Mouse (Mus musculus) left cerebral cortex, postnatal 25 days (tissue): ENCODE data around the gene Bcam. TPM values are rescaled to one million over a fixed set of nuclear protein-coding genes. Genes with fewer than 3 reads are reported as not detected.

ENCODE experiments used
- DNase-seq, 2 experiments: peaks; one replicate each; pipeline ENCODE4 v3.0.0; 2022; ENCODE audit warnings: low spot score in 2 of 2, mixed read lengths in 1 of 2
- intact Hi-C: fragments of 180-260 bp; cut with DNase I; formaldehyde crosslinking; loops from one replicate; pipeline ENCODE4 v1.15.1; 2025
- total RNA-seq, 2 experiments: library from RNA; stranded (reverse); gene quantifications; 2 replicates each; pipeline ENCODE4 v1.2.3; 2021

Bcam gene
- total RNA-seq, 2 experiments from 2014 or later = 10.4 to 12.5 TPM

DNA sequence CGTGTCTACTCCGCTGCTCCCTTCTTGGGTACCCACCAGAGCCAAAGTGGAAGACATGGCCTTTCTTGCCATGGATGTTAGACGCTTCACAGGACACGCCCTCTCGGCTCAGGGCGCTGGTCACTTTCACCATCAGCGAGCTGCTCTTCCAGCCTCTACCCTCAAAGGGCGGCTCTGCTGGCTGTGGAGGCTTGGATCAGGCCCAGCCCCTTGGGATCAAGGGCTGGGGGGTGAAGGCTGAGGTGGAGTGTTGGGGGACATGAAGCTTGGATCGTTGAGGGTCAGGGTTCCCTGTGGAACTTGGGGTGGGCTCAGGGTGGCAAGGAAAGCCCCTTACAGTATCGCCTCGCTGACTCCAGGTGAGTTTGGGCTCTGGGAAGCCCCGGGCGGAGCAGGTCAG is 12.2 kb downstream of the Bcam start:
- DNase-seq = no peak
- intact Hi-C loops = no loop called here

DNA sequence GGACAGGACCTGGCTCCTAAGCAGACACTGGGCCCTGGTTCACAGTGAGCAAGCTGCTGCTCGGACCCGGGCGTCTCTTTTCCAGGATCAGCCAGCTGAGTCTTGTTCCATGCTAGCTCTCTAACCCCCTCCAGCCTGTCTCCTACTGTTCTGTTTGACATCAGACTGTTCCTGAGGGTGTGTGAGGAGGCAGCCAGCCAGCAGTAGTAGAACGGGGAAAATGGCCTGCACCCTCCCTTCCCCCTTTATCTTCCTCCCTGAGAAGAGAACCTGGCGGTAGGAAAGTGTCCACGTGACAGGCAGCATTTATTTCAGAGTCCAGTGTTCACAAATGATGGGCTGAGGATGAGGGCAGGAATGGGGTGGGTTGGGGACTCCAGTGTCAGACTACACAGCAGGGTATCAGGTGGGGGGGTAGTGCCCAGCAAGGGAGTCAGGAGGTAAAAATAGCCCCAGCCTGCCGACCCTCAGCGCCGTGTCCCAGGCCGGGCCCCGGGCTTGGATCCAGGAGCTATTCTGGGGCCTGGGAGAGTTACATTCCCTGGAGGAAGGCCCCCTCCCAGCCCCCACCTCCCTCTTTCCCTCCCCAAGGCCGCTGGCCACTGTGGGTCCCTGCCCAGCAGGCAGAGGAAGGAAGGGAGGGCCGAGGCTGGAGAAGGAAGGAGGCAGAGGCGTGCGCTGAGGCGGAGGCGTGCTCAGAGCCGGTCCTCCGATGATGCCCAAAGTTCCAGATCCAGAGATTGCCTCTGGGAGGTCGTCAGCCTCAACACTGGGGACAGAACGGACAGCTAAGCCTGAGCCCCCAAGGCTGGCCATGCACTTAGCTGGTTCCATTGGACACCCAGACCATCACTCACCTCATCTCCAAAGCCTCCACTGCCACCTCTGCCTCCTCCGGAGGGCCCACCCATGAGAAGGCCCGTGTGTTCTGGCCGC is 14.7 kb downstream of the Bcam start:
- intact Hi-C loops = no loop called here
- DNase-seq = no peak

DNA sequence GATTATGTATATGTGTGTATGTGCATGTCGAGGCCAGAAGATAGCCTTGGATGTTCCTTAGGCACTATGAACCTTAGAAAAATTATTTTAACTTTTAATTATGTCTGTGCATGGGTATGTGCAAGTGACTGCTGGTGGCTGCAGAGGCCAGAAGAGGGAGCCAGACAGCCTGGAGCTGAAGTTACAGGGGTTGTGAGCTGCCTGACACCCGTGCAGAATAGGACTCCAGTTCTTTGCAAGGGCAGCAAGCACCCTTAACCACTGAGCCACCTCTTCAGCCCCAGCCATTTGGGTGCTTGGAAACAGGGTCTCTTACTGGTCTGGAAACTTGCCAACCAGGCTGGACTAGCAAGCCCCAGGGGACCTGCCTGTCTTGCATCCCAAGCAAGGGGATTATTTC is 15.8 kb downstream of the Bcam start:
- intact Hi-C loops = no loop called here
- no peak for DNase-seq

DNA sequence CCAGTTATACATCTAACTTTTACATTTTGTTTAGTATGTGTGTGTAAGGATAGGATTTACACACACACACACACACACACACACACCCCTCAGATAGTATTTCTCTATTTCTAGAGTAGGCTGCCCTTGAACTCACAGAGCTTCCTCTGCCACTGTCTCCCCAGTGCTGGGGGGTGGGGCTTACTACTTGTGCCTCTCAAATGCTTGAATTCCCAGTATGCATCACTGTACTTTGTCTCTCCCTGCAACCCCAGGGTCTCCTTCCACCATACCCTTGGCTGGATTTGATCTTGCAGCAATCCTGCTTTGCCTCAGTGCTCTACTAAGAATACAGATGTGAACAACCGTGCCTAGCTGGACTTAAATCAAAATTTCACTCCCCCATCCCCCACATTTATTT is 16.8 kb downstream of the Bcam start:
- DNase-seq = no peak
- intact Hi-C loops = no loop called here

DNA sequence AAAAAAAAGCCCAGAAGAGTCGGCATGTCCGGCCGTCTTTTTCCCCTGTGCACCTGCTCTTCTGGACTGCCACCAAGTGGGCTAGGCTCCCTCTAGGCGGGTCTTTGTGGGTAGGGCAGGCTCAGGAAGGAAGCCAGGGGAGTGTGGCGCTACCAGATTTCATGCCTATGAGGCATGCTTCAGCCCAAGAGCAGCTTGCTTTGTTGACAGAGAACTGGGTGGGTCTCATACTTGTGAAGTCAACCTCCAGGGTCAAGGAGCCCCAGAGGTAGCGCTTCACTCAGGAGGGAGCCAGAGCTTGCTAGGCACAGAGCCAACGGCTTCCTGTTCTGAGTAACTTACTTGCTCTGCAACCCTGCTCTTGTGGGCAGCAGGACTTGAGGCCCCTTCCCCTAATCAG is 17.2 kb downstream of the Bcam start:
- DNase-seq = no peak
- intact Hi-C loops = no loop called here

DNA sequence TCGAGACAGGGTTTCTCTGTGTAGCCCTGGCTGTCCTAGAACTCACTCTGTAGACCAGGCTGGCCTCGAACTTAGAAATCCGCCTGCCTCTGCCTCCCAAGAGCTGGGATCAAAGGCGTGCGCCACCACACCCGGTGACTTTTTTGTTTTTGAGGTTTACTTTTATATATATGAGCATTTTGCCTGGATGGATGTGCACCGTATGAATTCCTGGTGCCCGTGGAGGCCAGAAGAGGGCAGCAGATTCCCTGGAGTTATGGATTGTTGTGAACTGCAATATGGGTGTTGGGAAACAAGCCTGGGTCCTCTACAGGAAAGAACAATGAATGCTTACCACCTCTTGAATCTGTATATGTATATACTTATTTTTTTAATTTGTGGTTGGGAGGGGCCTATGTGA is 18.2 kb downstream of the Bcam start:
- no peak for DNase-seq
- intact Hi-C loops = no loop called here

DNA sequence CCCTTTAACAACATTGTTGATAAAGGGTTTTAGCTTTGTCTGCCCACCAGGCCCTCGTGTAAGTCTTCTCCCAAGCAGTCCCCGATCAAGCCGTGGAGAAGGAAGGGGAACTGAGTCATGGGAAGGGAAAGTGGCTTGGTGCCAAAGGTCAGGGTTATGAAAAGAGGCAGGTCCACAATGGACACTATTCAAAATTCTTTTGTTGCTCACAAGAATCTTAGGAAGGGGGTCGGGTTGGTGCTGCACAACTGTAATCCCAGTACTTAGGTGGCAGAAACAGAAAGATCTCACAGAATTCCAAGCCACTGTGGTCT is 19.8 kb downstream of the Bcam start:
- intact Hi-C loops = no loop called here

DNA sequence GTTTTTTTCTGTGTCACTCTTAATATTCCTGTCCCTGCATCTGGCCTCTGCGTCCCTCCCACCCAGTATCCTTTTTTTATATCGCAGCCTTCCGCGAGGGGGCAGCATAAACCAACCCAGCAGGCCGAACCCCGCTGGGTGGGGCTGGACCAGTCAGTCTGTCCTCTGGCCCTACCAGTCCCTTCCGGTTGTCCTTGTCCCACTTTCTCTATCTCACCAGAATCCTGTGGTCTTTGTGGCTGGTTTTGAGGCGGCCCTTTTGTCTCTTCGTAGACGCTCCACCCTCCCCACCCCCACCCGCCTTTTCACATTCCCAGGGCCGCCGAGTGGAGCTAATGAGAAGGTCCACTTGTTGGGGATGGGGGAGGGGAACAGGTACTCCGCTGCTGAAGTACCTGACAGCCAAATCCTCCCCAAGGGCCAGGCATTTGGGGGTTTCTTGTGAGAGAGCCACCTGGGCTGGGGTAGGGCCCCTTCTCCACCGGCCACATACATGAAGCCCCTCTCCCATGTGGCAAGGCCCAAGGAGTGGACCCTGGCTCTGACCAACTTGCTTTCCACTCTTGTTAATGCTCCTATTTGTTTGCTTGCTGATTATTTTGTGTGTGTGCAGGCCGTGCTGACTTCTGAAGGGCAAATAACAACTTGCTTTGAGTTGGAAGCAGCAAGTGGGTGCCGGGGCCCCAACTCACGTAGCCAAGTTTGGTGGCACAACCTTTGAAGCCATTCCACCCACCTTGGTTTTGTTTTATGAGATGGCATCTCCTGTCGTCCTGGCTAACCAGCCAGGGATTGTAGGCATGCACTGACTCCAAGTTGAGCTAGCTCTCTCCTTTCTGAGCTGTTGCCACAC is 20.4 kb downstream of the Bcam start, which contains the start of gene Nectin2:
Nectin2 (minus strand) TSS at position 267 of the 853 bp plus-strand sequence.
- intact Hi-C loops = loop anchor here (1.0 kb wide), 2 partner anchors 34 to 40 kb away; no protein-coding TSS in a partner anchor

More for the DNA sequence above, 19.8 kb downstream of the Bcam start:
- DNase-seq = no peak

DNA sequence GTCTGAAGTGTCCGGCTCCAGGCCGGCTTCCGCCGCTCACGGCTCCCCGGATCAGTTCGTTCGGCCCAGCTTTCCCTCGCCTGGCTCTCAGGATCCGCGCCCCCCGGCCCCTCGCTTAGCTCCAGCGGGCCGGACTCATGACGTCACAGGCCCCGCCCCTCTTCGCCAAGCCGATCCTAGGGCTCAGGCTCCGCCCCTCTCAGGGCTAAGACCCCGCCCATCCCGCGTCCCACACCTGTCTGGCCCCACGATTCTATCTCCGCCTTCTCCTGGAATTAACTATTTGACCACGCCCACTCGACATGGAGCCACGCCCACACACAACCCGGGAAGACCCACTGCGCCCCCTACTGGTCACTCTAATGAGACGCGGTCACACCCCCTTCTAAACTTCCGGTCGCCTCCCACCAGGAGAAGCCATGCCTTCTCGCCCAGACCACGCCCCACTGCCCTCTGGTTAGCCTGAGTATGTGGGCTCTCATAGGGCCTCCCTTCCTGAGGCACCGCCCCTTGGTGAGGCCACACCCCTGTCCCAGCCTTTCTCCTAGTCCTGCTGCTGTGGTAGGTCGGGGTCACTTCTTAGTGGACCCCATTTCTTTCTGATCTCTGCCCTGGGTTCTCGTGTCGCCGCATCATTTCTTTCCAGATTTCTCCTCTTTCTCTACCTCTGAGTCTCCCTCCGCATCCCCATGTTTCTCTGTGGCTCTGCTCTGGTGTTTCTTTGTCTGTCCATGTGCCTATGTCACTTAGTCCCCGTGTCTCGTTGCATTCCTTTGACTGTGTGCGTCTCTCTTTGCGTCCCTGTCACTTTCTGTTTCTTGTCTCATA is 21.2 kb downstream of the Bcam start:
- peak; percentile 91 to 94 for DNase-seq
- intact Hi-C loops = loop anchor here (1.0 kb wide), 2 partner anchors 33 to 41 kb away; no protein-coding TSS in a partner anchor

More for the DNA sequence above, 20.4 kb downstream of the Bcam start, which contains the start of gene Nectin2:
- DNase-seq = peak; percentile 71 to 79

DNA sequence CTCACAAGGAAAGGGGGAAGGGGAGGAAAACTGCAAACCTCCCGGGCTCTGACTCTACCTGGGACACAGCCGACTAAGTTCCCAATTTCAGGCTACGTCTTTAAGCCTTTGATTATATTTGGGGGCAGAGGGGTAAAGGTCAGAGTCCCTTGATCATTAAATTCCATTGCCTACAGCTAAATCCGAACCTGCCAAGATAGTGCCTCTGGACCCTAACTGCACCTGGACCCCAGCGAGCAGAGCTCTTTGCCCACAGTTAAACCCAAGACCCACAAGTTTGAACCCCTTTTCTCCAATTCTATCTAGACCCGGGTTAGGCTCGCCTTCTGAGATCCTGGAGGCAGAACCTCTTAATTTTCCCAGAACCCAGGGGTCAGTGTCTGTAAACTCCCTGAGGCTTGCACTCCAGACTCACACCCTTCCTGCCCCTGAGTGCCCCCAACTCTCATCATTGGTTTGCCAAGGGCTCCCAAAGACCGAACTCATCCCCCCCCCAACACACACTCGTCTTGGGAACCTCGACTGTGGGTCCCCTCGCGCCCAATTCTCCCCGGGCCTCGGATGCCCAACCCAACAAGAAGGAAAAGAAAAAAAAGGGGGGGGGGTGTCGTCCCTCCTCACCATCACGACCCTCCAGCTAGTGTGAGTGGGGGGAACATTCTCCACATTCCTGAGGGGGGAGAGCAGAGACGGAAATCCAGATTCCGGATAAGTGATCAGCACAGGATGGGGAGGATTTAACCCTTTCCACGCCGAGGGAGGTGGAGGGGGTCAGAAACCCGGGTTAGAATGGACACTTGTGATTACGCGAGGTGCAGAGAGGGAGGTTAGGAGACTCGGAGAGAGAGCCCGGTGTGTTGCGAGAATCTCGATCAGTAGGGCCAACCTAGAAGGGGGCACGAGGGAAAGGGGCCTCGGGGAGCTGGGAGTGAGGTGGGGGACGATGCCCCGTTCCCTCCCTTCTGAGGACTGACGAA is 22.3 kb downstream of the Bcam start:
- DNase-seq = no peak
- intact Hi-C loops = no loop called here

DNA sequence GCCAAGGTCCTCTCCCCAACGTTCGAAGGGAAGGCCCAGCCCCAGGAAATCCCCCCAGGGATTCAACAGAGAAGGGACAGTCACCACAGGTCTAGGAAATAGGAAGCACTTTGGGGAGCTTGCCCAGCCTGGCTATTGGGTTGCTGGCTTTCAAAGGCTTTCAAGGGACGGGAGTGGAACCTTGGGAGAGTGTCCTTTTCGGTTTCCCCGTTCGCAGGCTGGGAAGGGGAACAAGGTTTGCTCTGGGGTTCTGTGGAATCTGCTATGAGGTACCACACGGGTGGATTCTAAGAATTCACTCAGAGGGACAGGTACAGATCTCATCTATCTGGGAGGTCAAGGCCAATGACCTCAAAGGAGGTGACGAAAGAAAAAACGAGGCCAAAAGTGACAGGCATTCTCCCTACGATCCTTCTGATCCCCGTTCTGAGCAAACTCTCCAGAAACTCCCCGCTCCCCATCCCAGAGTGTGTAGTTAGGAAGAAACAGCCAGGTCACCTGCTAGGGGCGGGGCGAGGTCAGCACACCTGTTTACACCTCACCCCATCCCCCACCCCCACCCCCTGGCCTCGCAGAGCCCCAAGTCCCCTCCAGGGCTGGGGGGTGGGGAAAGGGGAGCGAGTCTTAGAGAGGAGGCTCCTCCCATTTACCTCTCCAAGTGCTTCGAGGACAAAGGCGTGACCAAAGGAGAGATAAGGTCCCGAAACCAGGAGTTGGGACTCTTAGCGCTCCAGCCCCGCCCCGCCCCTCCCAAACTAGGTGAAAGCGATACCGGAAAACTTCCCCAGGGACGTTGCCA is 23.2 kb downstream of the Bcam start:
- intact Hi-C loops = no loop called here
- DNase-seq = no peak

DNA sequence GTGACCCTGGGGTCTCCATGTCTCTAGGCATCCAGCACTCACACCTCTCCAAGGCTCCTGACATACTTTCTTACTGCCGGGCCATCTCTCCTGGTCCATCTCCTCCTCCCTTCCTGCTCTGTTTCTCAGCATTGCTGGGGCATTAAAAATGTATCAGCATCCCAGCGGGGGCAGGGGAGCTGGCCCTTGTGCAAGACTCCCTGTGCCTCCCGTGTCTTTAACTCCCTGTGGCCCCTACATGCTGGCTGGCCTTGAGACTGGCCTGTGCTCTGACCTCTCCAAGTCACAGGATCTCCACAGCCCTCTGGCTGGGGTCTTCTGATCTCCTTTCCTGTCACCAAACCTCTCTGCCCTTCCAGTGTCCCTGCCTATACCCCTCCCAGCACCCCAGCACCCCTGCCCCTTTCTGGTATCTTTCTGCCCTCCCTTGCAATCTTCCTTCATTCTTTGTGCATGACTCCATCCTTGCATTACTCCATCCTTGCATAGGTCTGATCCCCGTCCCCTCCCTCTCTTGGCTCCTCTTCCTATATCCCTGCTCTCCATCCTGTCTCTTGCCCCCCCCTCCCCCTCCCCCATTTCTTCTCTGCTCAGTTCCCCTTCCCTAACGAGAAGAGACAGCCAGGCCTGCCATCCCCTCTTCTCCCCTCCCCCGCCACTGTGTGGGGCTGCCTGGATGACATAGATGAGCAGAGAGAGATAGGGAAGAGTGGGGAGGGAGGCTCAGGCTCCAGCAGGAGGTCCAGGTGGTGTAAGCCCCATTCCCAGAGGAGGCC is 24.2 kb downstream of the Bcam start:
- no peak for DNase-seq
- intact Hi-C loops = no loop called here

DNA sequence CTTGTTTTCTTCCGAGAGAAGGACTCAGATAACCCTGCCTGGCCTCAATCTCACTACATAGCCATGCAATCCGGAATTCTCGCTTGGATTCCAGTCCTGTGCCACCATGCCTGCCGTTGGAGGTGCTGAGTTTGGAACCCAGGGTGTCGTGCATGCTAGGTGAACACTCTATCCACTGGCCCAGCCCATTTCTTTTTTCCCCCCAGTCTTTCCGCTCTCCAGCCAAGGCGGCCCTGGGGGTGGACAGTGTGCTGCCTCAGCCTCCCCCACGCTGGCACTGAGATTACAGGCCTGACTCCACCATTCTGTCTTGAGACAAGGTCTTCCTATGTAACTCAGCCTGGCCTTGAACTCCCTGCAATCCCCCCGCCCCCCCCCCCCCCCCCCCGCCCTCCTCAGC is 24.8 kb downstream of the Bcam start:
- intact Hi-C loops = no loop called here
- DNase-seq = no peak

DNA sequence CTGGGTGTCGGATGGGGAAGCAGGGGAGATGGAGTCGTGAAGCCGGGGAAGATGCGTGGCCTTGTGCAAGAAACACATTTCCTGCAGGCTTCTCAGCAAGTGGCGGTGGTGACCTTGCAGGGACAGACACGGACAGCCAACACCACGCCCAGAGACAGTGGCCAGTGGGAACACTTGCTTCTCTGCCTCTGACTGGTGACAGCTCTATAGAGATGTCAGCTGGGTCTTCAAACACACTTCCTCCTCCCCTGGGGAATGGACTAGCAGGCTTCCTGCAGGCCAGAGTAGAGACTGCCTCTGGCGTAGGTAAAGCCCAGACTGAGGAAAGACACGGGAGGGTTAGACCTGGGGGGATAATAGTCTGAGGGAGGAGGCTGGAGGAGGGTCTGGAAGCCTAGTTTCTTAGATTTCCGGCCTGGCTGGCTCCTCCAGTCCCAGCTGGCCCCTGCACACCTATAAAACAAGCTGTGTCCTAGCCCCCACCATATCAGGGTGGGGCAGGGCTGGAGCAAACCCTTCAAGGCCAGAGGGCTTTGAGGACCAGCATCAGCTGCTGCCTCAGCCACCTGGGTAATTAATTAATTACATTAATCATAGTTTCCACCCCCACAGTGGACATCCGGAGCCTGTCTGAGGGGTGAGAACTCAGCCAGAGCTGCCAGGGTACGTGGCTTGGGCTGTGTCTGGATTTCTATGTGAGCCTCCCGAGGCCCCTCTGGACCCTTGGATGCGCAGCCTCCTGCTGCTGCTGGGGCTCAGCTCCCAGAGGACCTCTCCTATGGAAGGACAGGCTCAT is 26.0 kb downstream of the Bcam start:
- no peak for DNase-seq
- intact Hi-C loops = no loop called here

DNA sequence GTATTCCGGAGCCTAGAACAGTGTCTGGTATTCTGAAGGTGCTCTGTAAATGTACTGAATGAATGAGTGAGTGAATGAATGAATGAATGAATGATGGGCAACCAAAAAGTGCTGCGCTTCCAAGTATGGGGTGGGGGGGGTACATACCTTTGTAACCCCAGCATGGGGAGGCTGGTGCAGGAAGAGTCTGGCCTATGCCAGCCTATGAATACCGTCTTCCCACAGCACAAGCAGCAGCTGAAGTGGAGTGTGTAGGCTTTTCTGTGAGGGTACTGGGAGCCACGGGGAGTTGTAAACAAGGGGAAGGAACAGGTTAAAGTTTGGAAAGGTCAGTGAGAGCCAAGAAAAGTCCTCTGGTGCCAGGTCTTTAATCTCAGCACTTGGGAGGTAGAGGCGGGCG is 27.0 kb downstream of the Bcam start:
- DNase-seq = no peak
- intact Hi-C loops = no loop called here

DNA sequence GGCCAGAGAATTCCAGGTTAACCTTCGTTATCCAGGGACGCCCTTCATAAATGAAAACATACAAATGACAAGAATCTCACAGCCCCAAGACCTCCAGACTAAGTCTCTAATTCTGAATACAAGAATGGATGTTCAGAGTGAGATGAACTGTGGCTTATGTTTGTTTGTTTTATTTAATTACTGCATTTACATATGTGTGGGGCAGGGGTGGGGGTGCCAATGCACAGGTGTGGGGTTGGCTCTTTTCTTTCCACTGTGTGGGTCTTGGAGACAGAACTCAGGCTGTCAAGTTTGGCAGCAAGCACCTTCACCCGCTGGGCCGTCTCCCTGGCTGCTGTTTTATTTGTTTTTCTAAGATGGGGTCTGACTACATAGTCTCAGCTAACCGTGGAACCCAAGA is 28.3 kb downstream of the Bcam start:
- intact Hi-C loops = no loop called here
- DNase-seq = no peak
